Mouse (Mus musculus): ENCODE data around the gene Med12l.

DNA sequence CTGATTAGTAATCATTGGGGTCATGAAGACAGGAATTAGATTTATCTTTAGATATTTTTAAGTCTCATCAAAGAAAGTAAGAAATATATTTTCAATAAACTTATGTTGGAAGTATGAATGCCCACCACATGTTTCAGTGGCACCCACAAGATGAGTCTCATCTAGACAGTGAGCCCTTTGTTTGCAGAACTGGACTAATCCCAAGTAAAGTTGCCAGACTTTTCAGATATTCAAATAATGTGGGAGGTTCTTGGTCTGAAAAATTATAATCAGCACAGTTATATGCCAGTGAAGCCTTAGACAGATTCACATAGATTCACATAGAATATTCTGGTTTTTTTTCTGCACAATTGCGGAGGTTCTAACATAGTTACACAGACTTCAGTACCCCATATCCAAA lies 244.8 kb downstream of the Med12l start:
- TF ChIP-seq POLR2A (IDR thresholded peaks at IDR 0.05; ENCODE audit: insufficient read depth, low read length) (no peak), EP300 (IDR thresholded peaks at IDR 0.05; ENCODE audit: insufficient read depth, low read depth, low read length) (no peak)
